Mouse (Mus musculus): Measurements from ENCODE around the gene AI464131.
A peak's percentile ranks its signal among the peaks of the same experiment; 100 is the strongest.
"Not testable (repeated sequence)": the region's sequence is repeated elsewhere in the genome, so short reads cannot be mapped to it uniquely, and the experiment has no call there.

The AI464131 gene

DNA sequence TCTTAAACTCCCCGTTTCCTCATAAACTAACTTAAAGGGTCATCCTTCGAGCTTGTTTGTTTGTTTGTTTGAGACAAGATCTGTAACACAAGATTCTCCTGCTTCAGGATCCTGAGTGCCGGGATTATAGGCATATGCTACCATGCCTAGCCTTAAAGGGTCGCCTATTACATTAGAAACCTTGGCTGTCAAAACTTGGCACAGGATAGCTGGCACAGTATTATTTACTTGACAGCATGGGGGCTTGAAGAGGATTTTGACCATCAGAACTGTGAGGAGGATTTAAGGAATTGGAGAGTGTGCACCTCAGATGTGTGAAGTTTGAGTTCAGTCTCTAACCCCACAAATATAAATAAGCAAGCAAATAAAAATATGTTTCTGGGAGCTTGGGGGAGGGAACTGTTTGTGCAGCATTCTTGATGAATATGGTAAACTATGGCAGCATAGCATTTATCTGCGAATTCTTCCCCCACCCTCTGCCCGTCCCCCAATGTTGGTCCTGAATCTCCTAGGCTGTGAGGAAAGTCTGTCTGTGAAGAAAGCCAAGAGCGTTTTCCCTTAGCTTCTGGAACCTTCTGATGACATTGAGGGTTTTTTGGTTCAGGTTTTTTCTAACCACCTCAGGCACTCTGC, 32.7 kb downstream of the AI464131 start:
- DNase-seq (ENCODE audit: low spot score), result no peak

DNA sequence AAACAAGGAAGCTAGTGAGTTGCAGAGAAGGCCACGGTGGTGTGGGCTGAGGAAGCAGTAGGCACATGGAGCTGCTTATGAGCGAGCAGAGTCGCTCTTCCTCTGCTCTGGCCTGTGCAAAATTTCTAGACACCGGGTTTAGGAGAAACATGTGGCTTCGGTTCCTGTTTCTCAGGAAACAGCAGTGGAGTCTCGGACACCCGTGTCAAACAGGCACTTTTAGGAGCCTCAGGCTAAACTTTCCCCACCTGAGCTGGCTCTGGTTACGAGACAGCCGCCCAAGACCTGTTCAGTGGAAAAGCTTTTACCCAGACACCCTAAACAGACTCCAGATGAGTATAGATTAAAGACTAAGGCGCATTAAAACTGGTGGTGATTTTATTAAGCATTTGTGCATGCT, 33.7 kb downstream of the AI464131 start:
- DNase-seq (ENCODE audit: low spot score), result no peak

DNA sequence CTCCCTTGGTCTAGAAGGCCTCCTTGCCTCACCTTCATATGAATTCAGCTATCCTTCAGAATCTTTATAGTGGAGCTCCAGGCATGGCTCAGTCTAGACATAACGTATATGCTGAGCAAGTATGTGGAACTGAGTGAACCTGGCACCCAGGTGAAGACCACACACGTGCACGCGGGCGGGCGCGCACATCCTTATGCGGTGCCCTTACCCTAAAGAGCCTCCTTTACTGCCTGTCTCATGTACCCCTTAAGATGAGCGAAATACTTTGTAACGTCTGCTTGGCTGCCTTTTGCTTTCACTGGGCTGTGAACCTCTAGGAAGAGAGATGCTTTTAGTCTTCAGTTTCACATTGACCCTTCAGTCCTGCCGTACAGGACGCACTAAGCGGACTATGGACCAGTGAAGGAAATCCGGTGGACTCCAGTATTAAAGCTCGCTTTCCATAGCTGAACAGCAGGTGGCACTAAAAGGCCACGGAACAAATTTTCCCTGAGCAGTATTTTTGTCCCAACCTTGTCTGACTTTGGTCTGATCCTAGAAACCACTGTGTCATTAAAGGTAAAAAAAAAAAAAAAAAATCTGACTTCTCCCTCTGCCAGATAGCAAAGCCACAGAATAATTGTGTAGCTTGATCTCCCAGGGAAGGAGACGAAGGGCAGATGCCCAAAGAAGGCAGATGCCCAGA, 34.3 kb downstream of the AI464131 start:
- peak; percentile 64 for DNase-seq (ENCODE audit: low spot score)

DNA sequence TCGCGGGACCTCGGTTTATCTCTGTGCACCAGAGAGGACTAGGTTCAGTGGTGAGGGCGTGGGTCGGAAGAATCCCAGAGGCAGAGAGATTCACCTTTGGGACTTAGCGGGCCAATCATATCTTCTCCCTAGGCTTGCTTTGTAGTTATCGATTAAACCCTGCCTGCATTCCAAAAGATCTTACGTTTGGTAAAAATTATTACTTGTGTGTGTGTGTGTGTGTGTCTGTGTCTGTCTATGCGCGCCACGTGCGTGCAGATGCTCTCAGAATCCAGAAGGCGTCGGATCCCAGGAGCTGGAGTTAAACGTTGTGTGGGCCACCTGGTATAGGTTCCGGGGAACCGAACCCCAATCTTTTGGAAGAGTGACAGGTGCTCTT, 37.6 kb downstream of the AI464131 start:
- DNase-seq (ENCODE audit: low spot score), result peak; percentile 48

DNA sequence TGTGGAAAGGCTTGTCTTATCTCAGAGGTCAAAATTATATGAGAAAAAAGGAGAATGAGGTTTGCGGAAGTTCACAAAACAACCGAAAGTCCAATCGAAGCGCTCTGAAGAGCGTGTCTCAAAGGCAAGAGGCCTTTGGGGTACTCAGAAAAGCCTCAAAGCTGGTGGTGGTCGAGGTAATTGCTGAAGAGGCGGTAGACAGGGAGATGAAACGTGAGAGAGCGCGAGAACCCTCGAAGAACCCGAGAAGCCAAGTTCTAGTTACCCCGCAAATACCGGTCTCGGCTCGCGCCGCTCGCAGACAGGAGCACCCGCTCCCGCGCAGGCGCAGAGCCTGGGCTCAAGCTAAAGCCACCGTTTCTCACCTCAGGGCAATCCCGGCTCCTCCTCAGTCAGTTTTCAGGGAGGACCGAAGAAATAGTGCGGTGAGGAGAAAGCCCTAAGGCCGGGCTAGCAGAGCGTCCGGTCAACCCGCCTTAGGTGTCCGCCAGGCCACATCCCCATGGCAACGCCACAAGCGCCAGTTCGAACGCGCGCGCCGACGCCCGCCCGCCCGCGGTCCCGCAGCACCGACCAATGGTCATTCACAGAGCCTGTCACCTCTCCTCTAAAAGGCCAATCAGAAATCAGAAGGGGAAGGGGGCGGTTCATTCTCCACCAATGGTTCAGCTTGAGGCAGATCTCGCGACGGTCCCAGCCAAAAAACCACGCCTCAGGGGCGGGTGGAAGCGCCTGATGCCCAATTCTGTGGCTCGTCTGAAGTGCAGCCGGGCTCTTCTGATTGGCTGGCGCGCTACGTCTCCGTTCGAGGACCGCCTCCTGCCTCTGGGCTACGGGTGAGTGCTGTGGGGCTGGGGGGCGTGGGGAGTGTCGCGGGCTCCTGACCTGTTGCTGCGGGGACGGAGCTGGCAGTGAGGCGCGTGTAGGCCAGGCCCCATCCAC, 38.3 kb downstream of the AI464131 start, which contains the start of the genes Kif24 and Nudt2:
TSS of gene Kif24 (minus strand) at position 543 of the 942 bp plus-strand sequence.
TSS of gene Nudt2 (plus strand) at position 807 of the 942 bp plus-strand sequence.
- peak; percentile 98 for DNase-seq (ENCODE audit: low spot score)

DNA sequence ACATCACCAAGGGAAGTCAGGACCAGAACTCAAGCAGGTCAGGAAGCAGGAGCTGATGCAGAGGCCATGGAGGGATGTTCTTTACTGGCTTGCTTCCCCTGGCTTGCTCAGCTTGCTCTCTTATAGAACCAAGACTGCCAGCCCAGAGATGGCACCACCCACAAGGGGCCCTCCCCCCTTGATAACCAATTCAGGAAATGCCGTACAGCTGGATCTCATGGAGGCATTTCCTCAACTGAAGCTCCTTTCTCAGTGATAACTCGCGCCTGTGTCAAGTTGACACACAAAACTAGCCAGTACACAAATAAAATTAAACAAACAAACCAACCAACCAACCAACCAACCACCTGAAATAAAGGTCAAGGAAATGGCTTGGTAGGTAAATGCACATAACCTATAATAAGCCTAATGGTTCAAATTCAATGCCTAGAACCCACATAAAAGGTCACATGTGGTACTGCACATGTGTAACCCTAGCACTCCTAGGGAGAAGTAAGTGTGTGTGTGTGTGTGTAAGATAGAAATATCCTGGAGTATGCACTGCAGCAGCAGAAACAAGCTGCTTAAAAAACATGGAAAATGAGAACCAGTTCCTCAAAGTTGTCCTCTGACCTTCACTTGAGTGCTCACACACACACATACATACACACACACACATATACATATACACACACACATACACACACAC, 39.7 kb downstream of the AI464131 start:
- not testable (repeated sequence) for DNase-seq (ENCODE audit: low spot score)

DNA sequence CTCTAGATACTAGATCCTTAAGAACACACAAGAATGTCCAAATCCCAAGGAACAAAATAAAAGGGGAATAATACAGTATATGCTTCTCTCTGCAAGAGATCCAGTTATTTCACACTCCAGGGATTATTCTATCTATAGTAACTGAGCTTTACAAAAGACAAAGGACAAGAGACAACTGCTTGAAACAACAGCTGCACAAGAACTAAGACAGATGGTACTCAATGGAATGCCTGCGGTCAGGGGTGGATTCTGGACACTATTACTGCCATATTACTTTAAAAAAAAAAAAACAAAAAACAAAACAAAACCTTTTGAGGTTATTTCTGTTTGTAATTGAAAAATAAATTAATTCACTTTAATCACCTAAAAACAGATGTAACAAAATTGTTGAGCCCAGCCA, 42.2 kb downstream of the AI464131 start:
- DNase-seq (ENCODE audit: low spot score), result no peak

DNA sequence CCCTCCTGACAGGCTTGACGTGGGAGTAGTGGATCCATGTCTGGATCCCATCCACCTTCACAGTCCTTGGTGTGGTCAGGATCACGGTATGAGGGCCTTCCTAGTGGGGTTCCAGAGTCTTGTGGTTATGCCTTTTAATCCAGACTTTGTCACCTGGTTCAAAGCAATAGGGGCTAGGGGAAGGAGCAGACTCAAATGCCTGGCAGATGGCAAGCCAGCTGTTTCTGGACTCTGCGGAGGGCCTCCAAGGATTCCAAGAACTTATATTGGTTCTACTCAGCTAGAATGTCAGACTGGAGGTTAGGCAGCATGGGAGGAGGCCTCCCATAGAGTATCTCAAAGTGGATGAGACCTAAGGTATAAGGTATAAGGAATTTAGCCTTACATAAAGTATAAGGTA, 55.3 kb downstream of the AI464131 start:
- DNase-seq (ENCODE audit: low spot score), result no peak

Data from embryo, embryonic 10 days (tissue).